Mouse (Mus musculus) limb, embryonic 12.5 days (tissue): ENCODE data around the gene Trim46. TPM values are rescaled to one million over a fixed set of nuclear protein-coding genes. Genes with fewer than 3 reads are reported as not detected.

ENCODE experiments used
- ATAC-seq: fragments of 200-750 bp; cut with Nextera tagmentation; 2 replicates; pipeline ENCODE4 v1.8.0; 2017; ENCODE audit warnings: low read depth, moderate TSS enrichment; ENCODE audit not compliant: insufficient number of reproducible peaks, insufficient read depth, low FRiP score, low TSS enrichment
- H3K27ac ChIP-seq: fragments of 300-500 bp; sonication (generic); 2 replicates; pipeline ENCODE4 v1.5.1; 2016; ENCODE audit warnings: mild to moderate bottlenecking, moderate library complexity
- H3K27me3 ChIP-seq: fragments of 300-500 bp; sonication (generic); 2 replicates; pipeline ENCODE4 v1.6.1; 2016; ENCODE audit warnings: mild to moderate bottlenecking, moderate library complexity
- H3K36me3 ChIP-seq: fragments of 300-500 bp; sonication (generic); 2 replicates; pipeline ENCODE4 v1.6.1; 2016; ENCODE audit warnings: mild to moderate bottlenecking, moderate library complexity
- H3K4me1 ChIP-seq: fragments of 300-500 bp; sonication (generic); replicated peaks from 2 replicates; pipeline ENCODE4 v1.6.1; 2016
- H3K4me2 ChIP-seq: fragments of 300-500 bp; sonication (generic); 2 replicates; pipeline ENCODE4 v1.6.1; 2016; ENCODE audit warnings: mild to moderate bottlenecking, moderate library complexity
- H3K4me3 ChIP-seq: fragments of 300-500 bp; sonication (generic); replicated peaks from 2 replicates; pipeline ENCODE4 v1.5.1; 2016; ENCODE audit warnings: mild to moderate bottlenecking
- H3K9ac ChIP-seq: fragments of 300-500 bp; sonication (generic); replicated peaks from 2 replicates; pipeline ENCODE4 v1.6.1; 2016; ENCODE audit warnings: mild to moderate bottlenecking, moderate library complexity
- H3K9me3 ChIP-seq: fragments of 300-500 bp; sonication (generic); 2 replicates; pipeline ENCODE4 v1.6.1; 2016; ENCODE audit warnings: mild to moderate bottlenecking, moderate library complexity
- WGBS: fragments of 180-500 bp; shearing (Covaris S2); methylation state at CpG from one replicate; pipeline ENCODE4 v1.1.7; 2016; 5-methylcytosine and 5-hydroxymethylcytosine counted together
- polyA plus RNA-seq: library from polyadenylated mRNA; unstranded; fragments of >200 nt; fragmentation: Nextera tagmentation; extraction: Ambion mirVana; gene quantifications from 2 replicates; pipeline ENCODE4 v1.2.1, GENCODE M21; 2016

Gene Trim46
- polyA plus RNA-seq, 1 experiment from 2014 or later: 6.1 TPM

- Histone ChIP-seq H3K4me3 (peak within 1 kb of the TSS; percentile 82), H3K9ac (peak within 1 kb of the TSS; percentile 85), H3K4me1 (peaks cover 46% of the 10 kb centered on the region), H3K27ac (peak within 1 kb of the TSS; percentile 77), H3K9me3 (no peaks in the 10 kb centered on the region), H3K4me2 (peak within 1 kb of the TSS; percentile 93), H3K27me3 (no peaks in the 10 kb centered on the region), H3K36me3 (peaks cover 36% of the 10 kb centered on the region)
- ATAC-seq: peak; percentile 3; the same call in 1 of the 2 replicates
- 4% methylated on average over 20 of the region's 20 CpGs for WGBS
These were observed 379 bp downstream of the Trim46 start, which contains the start of gene Krtcap2 for GRCm38 (mm10) chr3:89245688-89246171. Krtcap2 (plus strand) TSS chr3:89245966.

GRCm38 (mm10) chr3:89244982-89245687, 974 bp downstream of the Trim46 start:
- H3K9me3 ChIP-seq: no peaks in the 10 kb centered on the region
- peaks cover 42% of the 10 kb centered on the region for H3K4me1 ChIP-seq
- peak overlapping the region; percentile 82 for H3K4me3 ChIP-seq
- H3K4me2 ChIP-seq: peak overlapping the region; percentile 93
- H3K27ac ChIP-seq: peak overlapping the region; percentile 77
- no peak for ATAC-seq
- no peaks in the 10 kb centered on the region for H3K27me3 ChIP-seq
- WGBS: under 1% methylated on average over 16 of the region's 26 CpGs
- H3K9ac ChIP-seq: peak overlapping the region; percentile 50
- H3K36me3 ChIP-seq: peaks cover 36% of the 10 kb centered on the region

- peak overlapping the region; percentile 77 for H3K27ac ChIP-seq
- no peaks in the 10 kb centered on the region for H3K9me3 ChIP-seq
- ATAC-seq: no peak
- peaks cover 34% of the 10 kb centered on the region for H3K36me3 ChIP-seq
- H3K4me2 ChIP-seq: peak overlapping the region; percentile 93
- H3K4me3 ChIP-seq: peak overlapping the region; percentile 82
- peaks cover 42% of the 10 kb centered on the region for H3K4me1 ChIP-seq
- WGBS: 11% methylated on average over 25 of the region's 25 CpGs
- H3K9ac ChIP-seq: peak overlapping the region; percentile 50
- no peaks in the 10 kb centered on the region for H3K27me3 ChIP-seq
These were observed 1.7 kb downstream of the Trim46 start for GRCm38 (mm10) chr3:89244158-89244981.

GRCm38 (mm10) chr3:89243609-89244008, 2.5 kb downstream of the Trim46 start:
- Histone ChIP-seq H3K9ac (peak overlapping the region; percentile 19; the same call in 1 of the 2 replicates), H3K4me2 (peak overlapping the region; percentile 93), H3K27me3 (no peaks in the 10 kb centered on the region), H3K27ac (no peak overlapping the region), H3K4me3 (peak overlapping the region; percentile 82), H3K9me3 (no peaks in the 10 kb centered on the region), H3K36me3 (peaks cover 34% of the 10 kb centered on the region), H3K4me1 (peaks cover 42% of the 10 kb centered on the region)
- ATAC-seq: peak; percentile 32
- 9% methylated on average over 14 of the region's 14 CpGs for WGBS

GRCm38 (mm10) chr3:89242331-89242895, 3.7 kb downstream of the Trim46 start:
- H3K27me3 ChIP-seq: no peaks in the 10 kb centered on the region
- peaks cover 36% of the 10 kb centered on the region for H3K4me1 ChIP-seq
- no peak overlapping the region for H3K4me3 ChIP-seq
- ATAC-seq: no peak
- H3K4me2 ChIP-seq: no peak overlapping the region
- WGBS: 76% methylated on average over 9 of the region's 9 CpGs
- H3K36me3 ChIP-seq: peaks cover 33% of the 10 kb centered on the region
- H3K9me3 ChIP-seq: no peaks in the 10 kb centered on the region
- no peak overlapping the region for H3K27ac ChIP-seq
- no peak overlapping the region for H3K9ac ChIP-seq

- H3K36me3 ChIP-seq: peaks cover 64% of the 10 kb centered on the region
- H3K4me3 ChIP-seq: no peak overlapping the region
- H3K4me2 ChIP-seq: no peak overlapping the region
- H3K9ac ChIP-seq: no peak overlapping the region
- no peak for ATAC-seq
- H3K4me1 ChIP-seq: peaks cover 4% of the 10 kb centered on the region
- no peak overlapping the region for H3K27ac ChIP-seq
- H3K27me3 ChIP-seq: no peaks in the 10 kb centered on the region; the same call in 1 of the 2 replicates
- no peaks in the 10 kb centered on the region for H3K9me3 ChIP-seq
- 65% methylated on average over 11 of the region's 12 CpGs for WGBS
These were observed 7.6 kb downstream of the Trim46 start for GRCm38 (mm10) chr3:89238494-89238893.

- Histone ChIP-seq H3K27me3 (no peaks in the 10 kb centered on the region; the same call in 1 of the 2 replicates), H3K4me3 (no peak overlapping the region), H3K36me3 (peaks cover 66% of the 10 kb centered on the region), H3K4me1 (peaks cover 5% of the 10 kb centered on the region), H3K9me3 (no peaks in the 10 kb centered on the region), H3K27ac (no peak overlapping the region), H3K9ac (no peak overlapping the region), H3K4me2 (no peak overlapping the region)
- 94% methylated on average over 21 of the region's 21 CpGs for WGBS
- ATAC-seq: no peak
These were observed 8.4 kb downstream of the Trim46 start for GRCm38 (mm10) chr3:89237682-89238081.

GRCm38 (mm10) chr3:89236516-89236915, 9.6 kb downstream of the Trim46 start:
- no peak for ATAC-seq
- 90% methylated on average over 10 of the region's 10 CpGs for WGBS
- H3K9me3 ChIP-seq: no peaks in the 10 kb centered on the region
- H3K27ac ChIP-seq: no peak overlapping the region
- H3K36me3 ChIP-seq: peaks cover 58% of the 10 kb centered on the region
- no peak overlapping the region for H3K9ac ChIP-seq
- peaks cover 10% of the 10 kb centered on the region for H3K4me1 ChIP-seq
- H3K4me2 ChIP-seq: no peak overlapping the region
- no peak overlapping the region for H3K4me3 ChIP-seq
- no peaks in the 10 kb centered on the region; the same call in none of the 2 replicates for H3K27me3 ChIP-seq

GRCm38 (mm10) chr3:89233562-89234110, 12.5 kb downstream of the Trim46 start:
- Histone ChIP-seq H3K9ac (no peak overlapping the region), H3K36me3 (peaks cover 47% of the 10 kb centered on the region), H3K4me2 (no peak overlapping the region), H3K9me3 (no peaks in the 10 kb centered on the region), H3K4me1 (peaks cover 15% of the 10 kb centered on the region), H3K27ac (no peak overlapping the region), H3K4me3 (no peak overlapping the region), H3K27me3 (peaks cover 22% of the 10 kb centered on the region)
- 81% methylated on average over 14 of the region's 14 CpGs for WGBS
- ATAC-seq: no peak

GRCm38 (mm10) chr3:89232614-89233013, 13.5 kb downstream of the Trim46 start:
- H3K4me1 ChIP-seq: peaks cover 22% of the 10 kb centered on the region
- no peak for ATAC-seq
- H3K9ac ChIP-seq: no peak overlapping the region
- no peaks in the 10 kb centered on the region for H3K9me3 ChIP-seq
- no peak overlapping the region for H3K4me2 ChIP-seq
- peaks cover 37% of the 10 kb centered on the region for H3K36me3 ChIP-seq
- H3K27me3 ChIP-seq: peaks cover 24% of the 10 kb centered on the region
- H3K4me3 ChIP-seq: no peak overlapping the region
- WGBS: 65% methylated on average over 4 of the region's 6 CpGs
- no peak overlapping the region for H3K27ac ChIP-seq
